Mouse (Mus musculus): ENCODE measurements around the gene 1110051M20Rik. TPM values are rescaled to one million over a fixed set of nuclear protein-coding genes. Genes with fewer than 3 reads are reported as not detected.

The 1110051M20Rik gene
- polyA plus RNA-seq, 1 experiment, result 114 TPM

- DNase-seq (ENCODE audit: extremely low spot score in 1 of 2, low spot score in 1 of 2), result no peak
Observed at GRCm38 (mm10) chr2:91353854-91354253, 90.7 kb downstream of the 1110051M20Rik start.

- no peak for DNase-seq (ENCODE audit: extremely low spot score in 1 of 2, low spot score in 1 of 2)
Observed at GRCm38 (mm10) chr2:91351841-91352240, 92.7 kb downstream of the 1110051M20Rik start.

GRCm38 (mm10) chr2:91349974-91350457 lies 94.5 kb downstream of the 1110051M20Rik start:
- DNase-seq (ENCODE audit: extremely low spot score in 1 of 2, low spot score in 1 of 2), result no peak

GRCm38 (mm10) chr2:91348936-91349335 lies 95.6 kb downstream of the 1110051M20Rik start:
- no peak for DNase-seq (ENCODE audit: extremely low spot score in 1 of 2, low spot score in 1 of 2)

- DNase-seq (ENCODE audit: extremely low spot score in 1 of 2, low spot score in 1 of 2), result no peak
Observed at GRCm38 (mm10) chr2:91345644-91346043, 98.9 kb downstream of the 1110051M20Rik start.

GRCm38 (mm10) chr2:91339591-91339990 lies 104.9 kb downstream of the 1110051M20Rik start:
- DNase-seq (ENCODE audit: extremely low spot score in 1 of 2, low spot score in 1 of 2), result no peak

GRCm38 (mm10) chr2:91335128-91335527 lies 109.4 kb downstream of the 1110051M20Rik start:
- no peak for DNase-seq (ENCODE audit: extremely low spot score in 1 of 2, low spot score in 1 of 2)

- DNase-seq (ENCODE audit: extremely low spot score in 1 of 2, low spot score in 1 of 2), result no peak
Observed at GRCm38 (mm10) chr2:91331051-91331843, 113.3 kb downstream of the 1110051M20Rik start.

- peak in 1 of 2 experiments; percentile 23 for DNase-seq (ENCODE audit: extremely low spot score in 1 of 2, low spot score in 1 of 2)
Observed at GRCm38 (mm10) chr2:91329996-91330738, 114.3 kb downstream of the 1110051M20Rik start.

- DNase-seq (ENCODE audit: extremely low spot score in 1 of 2, low spot score in 1 of 2), result no peak
Observed at GRCm38 (mm10) chr2:91328729-91329125, 115.8 kb downstream of the 1110051M20Rik start.

- DNase-seq (ENCODE audit: extremely low spot score in 1 of 2, low spot score in 1 of 2), result peak; percentile 19 to 30
Observed at GRCm38 (mm10) chr2:91327968-91328728, 116.4 kb downstream of the 1110051M20Rik start.

- no peak for DNase-seq (ENCODE audit: extremely low spot score in 1 of 2, low spot score in 1 of 2)
Observed at GRCm38 (mm10) chr2:91326746-91327350, 117.7 kb downstream of the 1110051M20Rik start.

GRCm38 (mm10) chr2:91324761-91325421 lies 119.6 kb downstream of the 1110051M20Rik start:
- DNase-seq (ENCODE audit: extremely low spot score in 1 of 2, low spot score in 1 of 2), result peak; percentile 38 to 57

- DNase-seq (ENCODE audit: extremely low spot score in 1 of 2, low spot score in 1 of 2), result no peak
Observed at GRCm38 (mm10) chr2:91324346-91324745, 120.2 kb downstream of the 1110051M20Rik start.

- DNase-seq (ENCODE audit: extremely low spot score in 1 of 2, low spot score in 1 of 2), result no peak
Observed at GRCm38 (mm10) chr2:91322490-91322889, 122.0 kb downstream of the 1110051M20Rik start.

- no peak for DNase-seq (ENCODE audit: extremely low spot score in 1 of 2, low spot score in 1 of 2)
Observed at GRCm38 (mm10) chr2:91321923-91322322, 122.6 kb downstream of the 1110051M20Rik start.

GRCm38 (mm10) chr2:91320559-91321529 lies 123.7 kb downstream of the 1110051M20Rik start:
- DNase-seq (ENCODE audit: extremely low spot score in 1 of 2, low spot score in 1 of 2), result no peak

- DNase-seq (ENCODE audit: extremely low spot score in 1 of 2, low spot score in 1 of 2), result no peak
Observed at GRCm38 (mm10) chr2:91314184-91314583, 130.3 kb downstream of the 1110051M20Rik start.
